Mouse (Mus musculus): ENCODE measurements around the gene Gm6169. TPM values are rescaled to one million over a fixed set of nuclear protein-coding genes. Genes with fewer than 3 reads are reported as not detected.
"Not testable (repeated sequence)": the region's sequence is repeated elsewhere in the genome, so short reads cannot be mapped to it uniquely, and the experiment has no call there.

Gene Gm6169
- total RNA-seq (2021): 1 to 10 TPM in 1 of 2 experiments, not detected in 1; 7.3 TPM
- long read RNA-seq, experiment 1: 0 reads
- long read RNA-seq, experiment 2: 0 reads

- TF ChIP-seq CTCF (IDR thresholded peaks at IDR 0.05): peak; percentile 31; the same call in 1 of the 2 replicates
- Histone ChIP-seq H3K4me3 (no peak within 1 kb of the TSS), H3K27ac (no peak within 1 kb of the TSS)
- intact Hi-C loops (cut with DNase I): no loop called here
- no peak for DNase-seq
Measured at GRCm38 (mm10) chr13:97099187-97099852, at the start of gene Gm6169. Gm6169 (minus strand) TSS chr13:97099237.

GRCm38 (mm10) chr13:97145834-97146233, 46.8 kb upstream of the Gm6169 start:
- H3K27ac ChIP-seq: no peak overlapping the region
- intact Hi-C loops (cut with DNase I): no loop called here
- DNase-seq: peak; percentile 33
- H3K4me3 ChIP-seq: no peak overlapping the region
- TF ChIP-seq CTCF (IDR thresholded peaks at IDR 0.05): peak; percentile 76

GRCm38 (mm10) chr13:97142321-97142720, 43.3 kb upstream of the Gm6169 start:
- no peak for TF ChIP-seq CTCF (IDR thresholded peaks at IDR 0.05)
- H3K27ac ChIP-seq: no peak overlapping the region
- intact Hi-C loops (cut with DNase I): no loop called here
- H3K4me3 ChIP-seq: no peak overlapping the region
- no peak for DNase-seq

GRCm38 (mm10) chr13:97138404-97138931, 39.4 kb upstream of the Gm6169 start:
- peak overlapping the region; percentile 90 for H3K4me3 ChIP-seq
- intact Hi-C loops (cut with DNase I); DNase-seq: not testable (repeated sequence)
- peak overlapping the region; percentile 94 for H3K27ac ChIP-seq

- peak within 1 kb of the TSS; percentile 94 for H3K27ac ChIP-seq
- peak within 1 kb of the TSS; percentile 90 for H3K4me3 ChIP-seq
- no peak for TF ChIP-seq CTCF (IDR thresholded peaks at IDR 0.05)
- intact Hi-C loops (cut with DNase I): no loop called here
- DNase-seq: peak; percentile 90
Measured at GRCm38 (mm10) chr13:97137466-97138400, 38.7 kb upstream of the Gm6169 start, which contains the start of the genes Gfm2 and Nsa2. Gfm2 (plus strand) TSS chr13:97137937. Nsa2 (minus strand) TSS chr13:97137937.

GRCm38 (mm10) chr13:97130413-97130812, 31.4 kb upstream of the Gm6169 start:
- intact Hi-C loops (cut with DNase I); DNase-seq; H3K4me3 ChIP-seq; H3K27ac ChIP-seq: not testable (repeated sequence)

GRCm38 (mm10) chr13:97129654-97130053, 30.6 kb upstream of the Gm6169 start:
- H3K27ac ChIP-seq; DNase-seq; intact Hi-C loops (cut with DNase I): not testable (repeated sequence)

GRCm38 (mm10) chr13:97121341-97121740, 22.3 kb upstream of the Gm6169 start:
- no peak for DNase-seq
- no peak for TF ChIP-seq CTCF (IDR thresholded peaks at IDR 0.05)
- Histone ChIP-seq H3K4me3 (no peak overlapping the region), H3K27ac (no peak overlapping the region)
- intact Hi-C loops (cut with DNase I): no loop called here

More at GRCm38 (mm10) chr13:97129654-97130053, 30.6 kb upstream of the Gm6169 start:
- not testable (repeated sequence) for H3K4me3 ChIP-seq

- no peak for TF ChIP-seq CTCF (IDR thresholded peaks at IDR 0.05)
- Histone ChIP-seq H3K4me3 (no peak overlapping the region), H3K27ac (no peak overlapping the region)
- intact Hi-C loops (cut with DNase I): no loop called here
- no peak for DNase-seq
Measured at GRCm38 (mm10) chr13:97109046-97109445, 10.0 kb upstream of the Gm6169 start.

GRCm38 (mm10) chr13:97107721-97108120, 8.7 kb upstream of the Gm6169 start:
- DNase-seq; H3K27ac ChIP-seq; H3K4me3 ChIP-seq; intact Hi-C loops (cut with DNase I): not testable (repeated sequence)

- no peak overlapping the region for H3K4me3 ChIP-seq
- H3K27ac ChIP-seq: no peak overlapping the region
- DNase-seq: no peak
- intact Hi-C loops (cut with DNase I): no loop called here
- no peak for TF ChIP-seq CTCF (IDR thresholded peaks at IDR 0.05)
Measured at GRCm38 (mm10) chr13:97104996-97105395, 6.0 kb upstream of the Gm6169 start.

GRCm38 (mm10) chr13:97095726-97096125, 3.3 kb downstream of the Gm6169 start:
- no peak overlapping the region for H3K4me3 ChIP-seq
- TF ChIP-seq CTCF (IDR thresholded peaks at IDR 0.05): no peak
- intact Hi-C loops (cut with DNase I): no loop called here
- no peak for DNase-seq
- no peak overlapping the region for H3K27ac ChIP-seq

- no peak overlapping the region for H3K4me3 ChIP-seq
- TF ChIP-seq CTCF (IDR thresholded peaks at IDR 0.05): no peak
- H3K27ac ChIP-seq: no peak overlapping the region
- no peak for DNase-seq
- intact Hi-C loops (cut with DNase I): no loop called here
Measured at GRCm38 (mm10) chr13:97088183-97088582, 10.9 kb downstream of the Gm6169 start.
